Mouse (Mus musculus): ENCODE data around the gene Mgmt. TPM values are rescaled to one million over a fixed set of nuclear protein-coding genes. Genes with fewer than 3 reads are reported as not detected.

Gene Mgmt
- polyA plus RNA-seq, 1 experiment from 2014 or later: 5.8 TPM

- no peak for ATAC-seq (ENCODE audit: insufficient number of reproducible peaks, insufficient read depth, low FRiP score, low TSS enrichment, low read depth)
- Histone ChIP-seq H3K9ac (replicated peaks) (no peak overlapping the region), H3K4me1 (replicated peaks) (no peaks in the 10 kb centered on the region), H3K9me3 (no peaks in the 10 kb centered on the region), H3K4me3 (replicated peaks) (no peak overlapping the region), H3K27me3 (no peaks in the 10 kb centered on the region), H3K36me3 (no peaks in the 10 kb centered on the region), H3K4me2 (no peak overlapping the region), H3K27ac (no peak overlapping the region)
Measured at GRCm38 (mm10) chr7:137159086-137159485, 264.7 kb downstream of the Mgmt start.

- WGBS: 34% methylated on average over 9 of the region's 9 CpGs
- H3K27ac ChIP-seq: no peak overlapping the region
- H3K9ac ChIP-seq (replicated peaks): no peak overlapping the region
- H3K4me2 ChIP-seq: no peak overlapping the region
- H3K9me3 ChIP-seq: peaks cover 3% of the 10 kb centered on the region
- H3K36me3 ChIP-seq: no peaks in the 10 kb centered on the region
- H3K4me1 ChIP-seq (replicated peaks): no peaks in the 10 kb centered on the region
- H3K4me3 ChIP-seq (replicated peaks): no peak overlapping the region
- H3K27me3 ChIP-seq: peaks cover 8% of the 10 kb centered on the region
- no peak for ATAC-seq (ENCODE audit: insufficient number of reproducible peaks, insufficient read depth, low FRiP score, low TSS enrichment, low read depth)
Measured at GRCm38 (mm10) chr7:137172278-137172677, 277.9 kb downstream of the Mgmt start.
